Mouse (Mus musculus) myocyte (in vitro differentiated cells): Measurements from ENCODE around the gene Kif24. TPM values are rescaled to one million over a fixed set of nuclear protein-coding genes. Genes with fewer than 3 reads are reported as not detected.

ENCODE experiments used
- H3K27me3 ChIP-seq: one replicate; pipeline ENCODE4 v1.6.1; 2011; ENCODE audit not compliant: control insufficient read depth, insufficient read depth, insufficient read length
- H3K36me3 ChIP-seq: one replicate; pipeline ENCODE4 v1.6.1; 2011; ENCODE audit not compliant: control insufficient read depth, insufficient read depth
- H3K4me2 ChIP-seq: one replicate; pipeline ENCODE4 v1.6.1; 2011; ENCODE audit warnings: low read depth, control low read depth
- H3K4me3 ChIP-seq: one replicate; pipeline ENCODE4 v1.5.1; 2011; ENCODE audit warnings: mild to moderate bottlenecking, control low read depth, moderate library complexity
- H3K79me2 ChIP-seq: one replicate; pipeline ENCODE4 v1.6.1; 2011; ENCODE audit not compliant: control insufficient read depth, insufficient read depth
- H3ac ChIP-seq: one replicate; pipeline ENCODE4 v1.6.1; 2011; ENCODE audit not compliant: control insufficient read depth, insufficient read length
- CEBPB ChIP-seq: IDR thresholded peaks from 2 replicates; pipeline ENCODE4 v1.6.1; 2011; ENCODE audit warnings: mild to moderate bottlenecking, moderate library complexity; ENCODE audit not compliant: poor library complexity, insufficient read depth, severe bottlenecking
- E2F4 ChIP-seq: IDR thresholded peaks from one replicate; pipeline ENCODE4 v1.6.1; 2011; ENCODE audit warnings: mild to moderate bottlenecking, control low read depth, moderate library complexity; ENCODE audit not compliant: insufficient read depth
- MAX ChIP-seq: IDR thresholded peaks from one replicate; pipeline ENCODE4 v1.6.1; 2011; ENCODE audit warnings: low read depth, mild to moderate bottlenecking, control low read depth
- MYOD1 ChIP-seq, 3 experiments: IDR thresholded peaks; one replicate each; pipeline ENCODE4 v1.6.1; 2011; ENCODE audit warnings: control low read depth in 2 of 3, low read depth in 2 of 3, mild to moderate bottlenecking in 2 of 3, moderate library complexity in 1 of 3; ENCODE audit not compliant: insufficient read length in 2 of 3, control insufficient read depth in 1 of 3
- MYOG ChIP-seq, 3 experiments: IDR thresholded peaks; one replicate each; pipeline ENCODE4 v1.6.1; 2011; ENCODE audit warnings: control low read depth in 2 of 3, low read depth in 2 of 3, mild to moderate bottlenecking in 2 of 3; ENCODE audit not compliant: insufficient read length in 2 of 3, control insufficient read depth in 1 of 3, insufficient read depth in 1 of 3
- POLR2A ChIP-seq: IDR thresholded peaks from one replicate; pipeline ENCODE4 v1.6.1; 2011; ENCODE audit warnings: low read depth, mild to moderate bottlenecking, control low read depth, moderate library complexity; ENCODE audit not compliant: insufficient read length
- POLR2AphosphoS2 ChIP-seq: IDR thresholded peaks from one replicate; pipeline ENCODE4 v1.6.1; 2011; ENCODE audit warnings: low read depth, control low read depth; ENCODE audit not compliant: insufficient read length
- REST ChIP-seq: IDR thresholded peaks from one replicate; pipeline ENCODE4 v1.6.1; 2011; ENCODE audit warnings: mild to moderate bottlenecking, control low read depth, moderate library complexity; ENCODE audit not compliant: insufficient read depth, insufficient read length
- SRF ChIP-seq: IDR thresholded peaks from one replicate; pipeline ENCODE4 v1.6.1; 2011; ENCODE audit warnings: low read depth; ENCODE audit not compliant: control insufficient read depth, insufficient read length
- TCF12 ChIP-seq: IDR thresholded peaks from one replicate; pipeline ENCODE4 v1.6.1; 2011; ENCODE audit warnings: mild to moderate bottlenecking, control low read depth; ENCODE audit not compliant: poor library complexity, insufficient read depth, severe bottlenecking
- TCF3 ChIP-seq: IDR thresholded peaks from one replicate; pipeline ENCODE4 v1.6.1; 2011; ENCODE audit warnings: low read depth, control low read depth; ENCODE audit not compliant: insufficient read length
- USF1 ChIP-seq: IDR thresholded peaks from one replicate; pipeline ENCODE4 v1.6.1; 2011; ENCODE audit warnings: low read depth, mild to moderate bottlenecking, control low read depth, moderate library complexity
- polyA plus RNA-seq: library from polyadenylated mRNA; unstranded; fragments of >200 nt; fragmentation: generic; extraction: Trizol; gene quantifications from one replicate; pipeline ENCODE4 v1.2.1, GENCODE M21; 2012; ENCODE audit warnings: missing spikeins

Gene Kif24
- polyA plus RNA-seq, 1 experiment = 7.2 TPM

GRCm38 (mm10) chr4:41497579-41497978 lies 32.9 kb upstream of the Kif24 start:
- Histone ChIP-seq H3K36me3 (no peaks in the 10 kb centered on the region), H3K4me3 (no peak overlapping the region), H3K79me2 (no peaks in the 10 kb centered on the region), H3K27me3 (no peaks in the 10 kb centered on the region), H3K4me2 (no peak overlapping the region), H3ac (no peak overlapping the region)
- TF ChIP-seq TCF3 (no peak), REST (no peak), MYOD1 (IDR thresholded peaks at IDR 0.05; ENCODE audit: control insufficient read depth in 1 of 3, insufficient read length in 2 of 3, low read depth in 2 of 3) (no peak), TCF12 (no peak), USF1 (no peak), POLR2AphosphoS2 (no peak), MYOG (IDR thresholded peaks at IDR 0.05; ENCODE audit: control insufficient read depth in 1 of 3, insufficient read depth in 1 of 3, insufficient read length in 2 of 3, low read depth in 2 of 3) (no peak), E2F4 (no peak), MAX (no peak), POLR2A (no peak), SRF (no peak)

DNA sequence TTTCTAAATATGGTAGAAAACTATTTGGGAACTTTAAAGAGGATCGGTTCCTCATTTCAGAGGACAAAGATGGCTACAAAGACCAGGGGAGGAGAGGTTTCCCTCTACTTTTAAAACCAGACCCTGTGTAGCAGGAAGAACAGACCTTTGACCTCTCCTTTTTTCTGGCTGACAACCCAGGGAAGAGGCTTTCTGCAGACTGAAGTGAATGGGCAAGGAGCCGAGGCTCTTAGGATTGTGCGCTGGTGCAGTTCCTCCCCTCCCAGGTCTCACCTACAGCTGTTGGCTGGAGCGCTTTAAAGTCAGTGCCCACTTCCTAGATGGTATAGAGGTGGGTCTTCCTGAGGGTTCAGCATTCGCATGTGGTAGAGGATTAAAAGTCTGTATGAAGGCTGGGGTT lies 32.4 kb upstream of the Kif24 start:
- Histone ChIP-seq H3ac (no peak overlapping the region), H3K4me2 (no peak overlapping the region), H3K4me3 (no peak overlapping the region), H3K27me3 (no peaks in the 10 kb centered on the region), H3K79me2 (no peaks in the 10 kb centered on the region), H3K36me3 (no peaks in the 10 kb centered on the region)
- TF ChIP-seq MAX (no peak), MYOD1 (IDR thresholded peaks at IDR 0.05; ENCODE audit: control insufficient read depth in 1 of 3, insufficient read length in 2 of 3, low read depth in 2 of 3) (no peak), TCF3 (no peak), USF1 (no peak), E2F4 (no peak), MYOG (IDR thresholded peaks at IDR 0.05; ENCODE audit: control insufficient read depth in 1 of 3, insufficient read depth in 1 of 3, insufficient read length in 2 of 3, low read depth in 2 of 3) (no peak), CEBPB (no peak), REST (no peak), POLR2AphosphoS2 (no peak), POLR2A (no peak), TCF12 (no peak), SRF (no peak)

DNA sequence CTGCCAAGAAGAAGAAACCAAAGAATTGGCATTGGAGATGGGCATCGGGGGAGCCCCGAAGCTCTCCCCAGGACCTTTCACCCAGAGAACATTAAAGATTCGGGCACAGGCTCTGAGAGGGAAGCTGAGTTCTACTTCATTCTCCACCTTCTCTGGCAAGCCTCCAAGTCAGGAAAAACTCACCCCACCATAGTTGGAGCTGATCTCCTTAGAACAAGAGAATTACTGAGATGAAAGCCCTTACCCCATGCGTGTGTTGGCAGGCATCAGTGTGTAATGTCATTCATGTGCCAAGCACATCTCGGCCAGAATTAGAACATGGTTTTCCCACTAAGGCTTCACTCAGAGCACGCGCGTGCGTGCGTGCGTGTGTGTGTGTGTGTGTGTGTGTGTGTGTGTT lies 31.2 kb upstream of the Kif24 start:
- Histone ChIP-seq H3K79me2 (no peaks in the 10 kb centered on the region), H3K36me3 (no peaks in the 10 kb centered on the region), H3K27me3 (no peaks in the 10 kb centered on the region), H3K4me2 (no peak overlapping the region), H3K4me3 (no peak overlapping the region), H3ac (no peak overlapping the region)
- TF ChIP-seq REST (no peak), POLR2AphosphoS2 (no peak), TCF12 (no peak), CEBPB (no peak), E2F4 (no peak), MYOD1 (IDR thresholded peaks at IDR 0.05; ENCODE audit: control insufficient read depth in 1 of 3, insufficient read length in 2 of 3, low read depth in 2 of 3) (no peak), MAX (no peak), MYOG (IDR thresholded peaks at IDR 0.05; ENCODE audit: control insufficient read depth in 1 of 3, insufficient read depth in 1 of 3, insufficient read length in 2 of 3, low read depth in 2 of 3) (no peak), POLR2A (no peak), SRF (no peak), TCF3 (no peak), USF1 (no peak)

DNA sequence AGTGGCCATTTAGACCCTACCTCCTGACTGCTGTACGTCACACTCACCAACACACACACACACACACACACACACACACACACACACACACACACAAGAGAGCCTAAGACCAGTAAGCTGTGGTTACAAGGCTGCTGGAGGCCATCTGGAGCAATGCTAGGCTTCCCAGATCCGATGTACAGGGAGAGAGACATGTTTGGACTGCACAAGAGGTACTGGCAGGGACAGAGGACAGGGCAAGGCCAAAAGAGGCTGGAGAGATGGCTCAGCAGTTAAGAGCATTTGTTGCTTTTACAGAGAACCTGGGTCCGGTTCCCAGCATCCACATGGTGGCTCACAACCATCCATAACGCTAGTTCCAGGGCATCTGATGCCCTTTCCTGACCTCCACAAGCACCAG lies 30.4 kb upstream of the Kif24 start:
- TF ChIP-seq TCF12 (no peak), MAX (no peak), MYOD1 (IDR thresholded peaks at IDR 0.05; ENCODE audit: control insufficient read depth in 1 of 3, insufficient read length in 2 of 3, low read depth in 2 of 3) (no peak), POLR2AphosphoS2 (no peak), POLR2A (no peak), CEBPB (no peak), E2F4 (no peak), SRF (no peak), TCF3 (no peak), REST (no peak), USF1 (no peak), MYOG (IDR thresholded peaks at IDR 0.05; ENCODE audit: control insufficient read depth in 1 of 3, insufficient read depth in 1 of 3, insufficient read length in 2 of 3, low read depth in 2 of 3) (no peak)
- Histone ChIP-seq H3K36me3 (no peaks in the 10 kb centered on the region), H3K4me2 (peak overlapping the region; percentile 40), H3ac (no peak overlapping the region), H3K79me2 (no peaks in the 10 kb centered on the region), H3K27me3 (no peaks in the 10 kb centered on the region), H3K4me3 (no peak overlapping the region)

GRCm38 (mm10) chr4:41494378-41494777 lies 29.7 kb upstream of the Kif24 start:
- H3K4me2 ChIP-seq = peak overlapping the region; percentile 40
- H3K4me3 ChIP-seq = no peak overlapping the region
- TF ChIP-seq MYOD1 (IDR thresholded peaks at IDR 0.05; ENCODE audit: control insufficient read depth in 1 of 3, insufficient read length in 2 of 3, low read depth in 2 of 3) = peak in 1 of 3 experiments; percentile 41
- no peak for TF ChIP-seq POLR2AphosphoS2
- no peak for TF ChIP-seq POLR2A
- peak; percentile 40 for TF ChIP-seq TCF12
- peak in 1 of 3 experiments; percentile 18 for TF ChIP-seq MYOG (IDR thresholded peaks at IDR 0.05; ENCODE audit: control insufficient read depth in 1 of 3, insufficient read depth in 1 of 3, insufficient read length in 2 of 3, low read depth in 2 of 3)
- no peaks in the 10 kb centered on the region for H3K36me3 ChIP-seq
- H3K27me3 ChIP-seq = no peaks in the 10 kb centered on the region
- no peak overlapping the region for H3ac ChIP-seq
- no peaks in the 10 kb centered on the region for H3K79me2 ChIP-seq
